In genomic region chr9:80318027-80318426, GRCm38 (mm10) we compare ENCODE assay signal across 17 mouse cellular contexts.
DNase-seq lines count a peak whose midpoint lies in the region; ATAC-seq and TF ChIP-seq lines count a peak whose summit lies in the region.
"Had no signal": no experiment of that assay in that cellular context is flagged by ENCODE, and none has a peak within 500 bp of the region (broad histone marks: within the 10 kb centered on the region; RNA-seq: fewer than 3 reads in every experiment).

No protein-coding gene starts in this region.

- TF ChIP-seq CTCF in thymus, adult 2 months (IDR thresholded peaks at IDR 0.05; ENCODE audit: borderline replicate concordance, control insufficient read depth, extremely low read depth, insufficient read depth, low read length, poor library complexity) = no peak

- peaks cover 10% of the 10 kb centered on the region for H3K4me1 ChIP-seq in thymus, adult 2 months (replicated peaks; ENCODE audit: control insufficient read depth, insufficient read depth, low read length)
- H3K4me1 ChIP-seq: stomach, embryonic 15.5 days had no signal

- DNase-seq in thymus, adult 2 months = peak; percentile 8
- DNase-seq in thymus, adult 18-20 months = no peak
- DNase-seq in naive thymus-derived CD4-positive, alpha-beta T cell, adult 2 months (ENCODE audit: low read depth) = peak; percentile 75
- DNase-seq in left cerebral cortex, adult 9 months (ENCODE audit: low spot score in 2 of 2) = no peak
- DNase-seq in gastrocnemius, adult 18-20 months (ENCODE audit: low spot score) = no peak
- DNase-seq in urinary bladder, adult 2 months (ENCODE audit: low spot score) = no peak
- DNase-seq: adrenal gland, adult 2 months; cerebellum, adult 11-12 months; cerebellum, postnatal 36 days; gastrocnemius, postnatal 25 days; lung, postnatal 10 days had no signal

- ATAC-seq in activated CD4-positive, CD25-positive, alpha-beta regulatory T cell, adult 4 months = peak; percentile 82
- ATAC-seq: intestine, embryonic 16.5 days had no signal

- H3K4me3 ChIP-seq in thymus, adult 2 months (ENCODE audit: control insufficient read depth, insufficient read depth, low read length) = no peak overlapping the region
- H3K4me3 ChIP-seq: heart, embryonic 12.5 days; myocyte; stomach, embryonic 15.5 days had no signal

- WGBS in thymus, adult 2 months = 11% methylated on average over 6 of the region's 6 CpGs

- no peaks in the 10 kb centered on the region for H3K27me3 ChIP-seq in thymus, adult 2 months (ENCODE audit: control insufficient read depth, insufficient read depth, low read length)
- H3K27me3 ChIP-seq: heart, embryonic 12.5 days; stomach, embryonic 15.5 days had no signal

- H3K36me3 ChIP-seq in thymus, adult 2 months (ENCODE audit: control insufficient read depth, insufficient read depth, low read length) = no peaks in the 10 kb centered on the region
- H3K36me3 ChIP-seq: heart, embryonic 12.5 days; stomach, embryonic 15.5 days had no signal

- H3K27ac ChIP-seq in thymus, adult 2 months (ENCODE audit: control insufficient read depth, insufficient read depth, low read length) = peak overlapping the region; percentile 81
- H3K27ac ChIP-seq: kidney, postnatal 0 days; stomach, embryonic 15.5 days had no signal

- no peak for TF ChIP-seq POLR2A in thymus, adult 2 months (IDR thresholded peaks at IDR 0.05; ENCODE audit: control insufficient read depth, extremely low read depth, insufficient read depth, low read length, poor library complexity)

Comparison
In these comparisons a context has a peak if more than half of its experiments do, and no peak if none do; other contexts are left out.
1. DNase-seq: peak in thymus, adult 2 months (single experiment) and naive thymus-derived CD4-positive, alpha-beta T cell, adult 2 months (single experiment); none in thymus, adult 18-20 months (0 of 2), left cerebral cortex, adult 9 months (0 of 2), gastrocnemius, adult 18-20 months (single experiment) and urinary bladder, adult 2 months (single experiment).